ENCODE assay signal across 15 mouse cellular contexts in the genomic region with DNA sequence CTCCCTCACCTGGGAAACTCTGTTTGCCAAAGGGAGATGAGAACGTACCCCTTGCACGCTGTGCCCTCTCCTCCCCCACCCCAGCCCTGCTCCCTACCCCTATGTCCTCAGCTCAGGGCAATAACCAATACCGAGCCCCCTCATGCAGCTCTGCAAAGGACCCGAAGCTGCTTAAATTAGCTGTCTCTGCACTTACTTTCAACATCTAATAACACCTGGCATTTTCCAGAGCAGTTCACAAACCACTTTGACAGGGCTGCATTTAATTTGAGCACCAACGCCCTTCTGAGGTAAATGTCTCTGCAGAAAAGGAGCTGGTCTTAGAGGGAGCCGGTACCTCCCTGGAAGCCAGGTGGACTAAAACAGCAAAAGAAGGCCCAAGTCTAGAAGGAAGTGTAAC. TPM values are rescaled to one million over a fixed set of nuclear protein-coding genes. Genes with fewer than 3 reads are reported as not detected.
DNase-seq lines count a peak whose midpoint lies in the region; ATAC-seq and TF ChIP-seq lines count a peak whose summit lies in the region.
"Had no signal": no experiment of that assay in that cellular context is flagged by ENCODE, and none has a peak within 500 bp of the region (broad histone marks: within the 10 kb centered on the region; RNA-seq: fewer than 3 reads in every experiment).

No protein-coding gene starts in this region.

- TF ChIP-seq POLR2A in spleen, adult 2 months (IDR thresholded peaks at IDR 0.05; ENCODE audit: low read depth, low read length), result no peak

- no peaks in the 10 kb centered on the region for H3K9me3 ChIP-seq in limb, embryonic 12.5 days
- no peaks in the 10 kb centered on the region for H3K9me3 ChIP-seq in hindbrain, embryonic 12.5 days (replicated peaks)
- H3K9me3 ChIP-seq: heart, embryonic 13.5 days; midbrain, embryonic 12.5 days had no signal

- peak; percentile 83 for DNase-seq in heart, adult 11 months
- no peak for DNase-seq in heart, adult 18-20 months
- no peak for DNase-seq in spleen, adult 2 months (ENCODE audit: low read depth in 1 of 2, low spot score in 2 of 2)
- DNase-seq in spleen, adult 12 weeks (ENCODE audit: low spot score), result no peak
- DNase-seq in thymus, postnatal 4 days, result peak; percentile 71
- no peak for DNase-seq in kidney, adult 18-20 months
- DNase-seq: cerebellum, adult 11-12 months; forebrain, postnatal 0 days; kidney, adult 8-10 months; lung, postnatal 10 days had no signal

- no peaks in the 10 kb centered on the region for H3K27me3 ChIP-seq in spleen, adult 2 months (ENCODE audit: control insufficient read depth, insufficient read depth, low read length)
- H3K27me3 ChIP-seq in limb, embryonic 12.5 days, result no peaks in the 10 kb centered on the region
- no peaks in the 10 kb centered on the region for H3K27me3 ChIP-seq in hindbrain, embryonic 12.5 days
- H3K27me3 ChIP-seq: heart, embryonic 13.5 days; midbrain, embryonic 12.5 days had no signal

- no peaks in the 10 kb centered on the region for H3K36me3 ChIP-seq in spleen, adult 2 months (ENCODE audit: control insufficient read depth, insufficient read depth, low read length)
- H3K36me3 ChIP-seq in limb, embryonic 12.5 days, result no peaks in the 10 kb centered on the region
- H3K36me3 ChIP-seq in hindbrain, embryonic 12.5 days, result no peaks in the 10 kb centered on the region
- H3K36me3 ChIP-seq: heart, embryonic 13.5 days; midbrain, embryonic 12.5 days had no signal

- H3K4me1 ChIP-seq in spleen, adult 2 months (ENCODE audit: control insufficient read depth, insufficient read depth, insufficient read length), result peaks cover 38% of the 10 kb centered on the region; the same call in 1 of the 2 replicates
- peaks cover 18% of the 10 kb centered on the region for H3K4me1 ChIP-seq in limb, embryonic 12.5 days (replicated peaks)
- H3K4me1 ChIP-seq in hindbrain, embryonic 12.5 days, result no peaks in the 10 kb centered on the region; the same call in 1 of the 2 replicates

- no peak for TF ChIP-seq CTCF in spleen, adult 2 months (IDR thresholded peaks at IDR 0.05; ENCODE audit: extremely low read depth, insufficient read depth, insufficient read length, insufficient replicate concordance)

- H3K4me2 ChIP-seq in limb, embryonic 12.5 days, result no peak overlapping the region
- H3K4me2 ChIP-seq in hindbrain, embryonic 12.5 days (replicated peaks), result no peak overlapping the region
- H3K4me2 ChIP-seq: heart, embryonic 13.5 days; hindbrain, embryonic 14.5 days; midbrain, embryonic 12.5 days had no signal

- no peak for ATAC-seq in limb, embryonic 12.5 days (ENCODE audit: insufficient number of reproducible peaks, insufficient read depth, low FRiP score, low TSS enrichment, low read depth)
- ATAC-seq in hindbrain, embryonic 12.5 days (ENCODE audit: low FRiP score), result no peak
- ATAC-seq: forebrain, postnatal 0 days had no signal

- peak overlapping the region; percentile 90 for H3K27ac ChIP-seq in spleen, adult 2 months (ENCODE audit: insufficient read depth, low read length)
- peak overlapping the region; percentile 46 for H3K27ac ChIP-seq in limb, embryonic 12.5 days
- H3K27ac ChIP-seq in hindbrain, embryonic 12.5 days, result no peak overlapping the region
- H3K27ac ChIP-seq: heart, embryonic 13.5 days; hindbrain, embryonic 14.5 days; midbrain, embryonic 12.5 days had no signal

- WGBS in spleen, adult 2 months, result 36% methylated on average over 6 of the region's 6 CpGs
- WGBS in limb, embryonic 12.5 days, result 12% methylated on average over 6 of the region's 6 CpGs
- WGBS in hindbrain, embryonic 12.5 days, result 52% methylated on average over 6 of the region's 6 CpGs

- no peak overlapping the region for H3K9ac ChIP-seq in limb, embryonic 12.5 days (replicated peaks)
- H3K9ac ChIP-seq in hindbrain, embryonic 12.5 days, result no peak overlapping the region
- H3K9ac ChIP-seq: forebrain, postnatal 0 days; heart, embryonic 13.5 days; hindbrain, embryonic 14.5 days; midbrain, embryonic 12.5 days had no signal

- no peak overlapping the region for H3K4me3 ChIP-seq in spleen, adult 2 months (ENCODE audit: extremely low read depth, insufficient read depth, insufficient read length)
- no peak overlapping the region for H3K4me3 ChIP-seq in limb, embryonic 12.5 days (replicated peaks)
- H3K4me3 ChIP-seq in hindbrain, embryonic 12.5 days, result no peak overlapping the region
- H3K4me3 ChIP-seq: heart, embryonic 13.5 days; midbrain, embryonic 12.5 days had no signal

RNA-seq across cellular contexts. Expression of a gene that starts 3.4 kb away (rescaled TPM):
- 10 to 100 TPM; 21.9 to 23.7 TPM for total RNA-seq in heart, adult 18-20 months (2021)
- polyA plus RNA-seq in spleen, adult 2 months (2012; rRNA removed), result 14.4 and 17.5 TPM in 2 replicates
- 172 and 185 TPM in 2 replicates for polyA plus RNA-seq in limb, embryonic 12.5 days (2016; fragmentation: Nextera tagmentation; extraction: Ambion mirVana)
- polyA plus RNA-seq in hindbrain, embryonic 12.5 days (2016; fragmentation: Nextera tagmentation; extraction: Ambion mirVana), result 124 and 127 TPM in 2 replicates

Comparison
In these comparisons a context has a peak if more than half of its experiments do, and no peak if none do; other contexts are left out.
1. DNase-seq: peak in heart, adult 11 months (single experiment) and thymus, postnatal 4 days (single experiment); none in heart, adult 18-20 months (0 of 2), spleen, adult 2 months (0 of 2), spleen, adult 12 weeks (single experiment) and kidney, adult 18-20 months (single experiment).